10 mouse cellular contexts compared by ENCODE assay signal in the genomic region with DNA sequence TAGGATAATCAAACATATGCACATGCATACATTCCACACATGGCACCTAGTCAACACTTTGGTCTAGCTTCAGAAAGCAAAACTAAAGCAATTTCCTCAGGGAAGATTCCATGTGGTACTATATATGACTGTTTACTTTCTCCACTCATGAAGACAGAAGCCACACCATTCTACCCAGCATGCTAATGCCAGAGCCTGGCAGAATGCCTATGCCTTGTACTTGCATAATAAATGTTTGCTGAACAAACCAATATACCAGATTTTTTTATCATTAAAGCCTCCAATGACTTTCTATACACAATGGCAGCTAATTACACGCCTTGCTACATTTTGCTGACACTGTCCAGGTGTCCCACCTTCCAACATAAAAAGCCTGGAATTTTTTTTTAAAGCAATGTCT. TPM values are rescaled to one million over a fixed set of nuclear protein-coding genes. Genes with fewer than 3 reads are reported as not detected.
A peak's percentile ranks its signal among the peaks of the same experiment; 100 is the strongest.
DNase-seq lines count a peak whose midpoint lies in the region; ATAC-seq and TF ChIP-seq lines count a peak whose summit lies in the region.
"Had no signal": no experiment of that assay in that cellular context is flagged by ENCODE, and none has a peak within 500 bp of the region (broad histone marks: within the 10 kb centered on the region; RNA-seq: fewer than 3 reads in every experiment).

No protein-coding gene starts in this region.

- H3K9me3 ChIP-seq in liver, embryonic 14.5 days (ENCODE audit: control insufficient read depth, low read length) = no peaks in the 10 kb centered on the region

- no peaks in the 10 kb centered on the region for H3K27me3 ChIP-seq in liver, embryonic 14.5 days (ENCODE audit: control insufficient read depth, insufficient read depth, low read length)

- H3K4me2 ChIP-seq in liver, embryonic 14.5 days (ENCODE audit: low read depth) = peak overlapping the region; percentile 74

- peak overlapping the region; percentile 40 to 74; a peak in 3 of 4 replicates for H3K4me3 ChIP-seq in liver, embryonic 14.5 days (ENCODE audit: insufficient read depth in 1 of 2, low read depth in 2 of 2, low read length in 2 of 2)

- no peak for ATAC-seq in liver, embryonic 14.5 days (ENCODE audit: insufficient read depth)

- peaks cover 8% of the 10 kb centered on the region; the same call in 1 of the 2 replicates for H3K36me3 ChIP-seq in liver, embryonic 14.5 days (replicated peaks; ENCODE audit: control insufficient read depth, insufficient read depth, low read depth)

- TF ChIP-seq EP300 in liver, embryonic 14.5 days (IDR thresholded peaks at IDR 0.05; ENCODE audit: low read depth) = no peak

- WGBS in liver, embryonic 14.5 days (ENCODE audit: insufficient replicate concordance) = 59% methylated on average over 1 of the region's 1 CpGs

- peak; percentile 36 for DNase-seq in adrenal gland, postnatal 10 days
- DNase-seq in adrenal gland, adult (ENCODE audit: inconsistent age in 2 of 2, low spot score in 1 of 2) = no peak
- DNase-seq in left cerebral cortex, postnatal 4 days = peak; percentile 7
- DNase-seq in left cerebral cortex, postnatal 25 days (ENCODE audit: low spot score in 2 of 2) = no peak
- peak; percentile 58 for DNase-seq in brain, embryonic 14.5 days (ENCODE audit: low read depth)
- no peak for DNase-seq in liver, embryonic 14.5 days (ENCODE audit: low read depth in 3 of 3, low spot score in 3 of 3)
- DNase-seq in lung, postnatal 25 days (ENCODE audit: low spot score) = no peak
- DNase-seq in adrenal gland, postnatal 4 days (ENCODE audit: low spot score in 2 of 2) = no peak
- DNase-seq: heart, postnatal 10 days; lung, adult 2 months had no signal

- no peak for TF ChIP-seq POLR2A in brain, embryonic 14.5 days (IDR thresholded peaks at IDR 0.05; ENCODE audit: borderline replicate concordance, extremely low read depth, insufficient read depth, insufficient read length, poor library complexity, severe bottlenecking)

- peak overlapping the region; percentile 40; the same call in 1 of the 2 replicates for H3K9ac ChIP-seq in liver, embryonic 14.5 days (replicated peaks)

- H3K27ac ChIP-seq in liver, embryonic 14.5 days = no peak overlapping the region

- no peak for TF ChIP-seq CTCF in brain, embryonic 14.5 days (IDR thresholded peaks at IDR 0.05; ENCODE audit: borderline replicate concordance, extremely low read depth, insufficient read depth, insufficient read length)
- no peak for TF ChIP-seq CTCF in liver, embryonic 14.5 days (IDR thresholded peaks at IDR 0.05; ENCODE audit: low read depth)

- intact Hi-C loops in left cerebral cortex, postnatal 4 days (cut with DNase I) = no loop called here
- intact Hi-C loops in left cerebral cortex, postnatal 25 days (cut with DNase I) = loop anchor here (5.0 kb wide), 2 partner anchors 47 to 257 kb away; no protein-coding TSS in a partner anchor

- H3K4me1 ChIP-seq in liver, embryonic 14.5 days (replicated peaks; ENCODE audit: control insufficient read depth in 2 of 2, insufficient read depth in 2 of 2, low read length in 1 of 2) = peaks cover 0 to 4% of the 10 kb centered on the region in 2 experiments; a peak in 2 of 4 replicates

RNA-seq across cellular contexts. Expression of a gene that starts 1.7 kb away (rescaled TPM):
- total RNA-seq in adrenal gland, postnatal 10 days (2021) = 10 to 100 TPM; 17.1 to 23.3 TPM
- 10 to 100 TPM in 1 of 2 experiments, 1 to 10 TPM in 1; 9.0 to 10.0 TPM for total RNA-seq in left cerebral cortex, postnatal 4 days (2021)
- total RNA-seq in left cerebral cortex, postnatal 25 days (2021) = 1 to 10 TPM; 6.6 to 7.4 TPM
- polyA plus RNA-seq in brain, embryonic 14.5 days (2012; rRNA removed) = 4.2 and 4.9 TPM in 2 replicates
- 3.9 and 6.7 TPM in 2 replicates for polyA plus RNA-seq in liver, embryonic 14.5 days (2012; rRNA removed)
- 14.3 and 15.3 TPM in 2 replicates for polyA plus RNA-seq in liver, embryonic 14.5 days (2014; fragmentation: Nextera tagmentation; extraction: Ambion mirVana)
- 10 to 100 TPM; 17.8 to 25.5 TPM for total RNA-seq in adrenal gland, postnatal 4 days (2021)

RNA-seq across cellular contexts. Expression of a gene that starts 24.4 kb away (rescaled TPM):
- total RNA-seq in adrenal gland, postnatal 10 days (2021) = 1 to 10 TPM; 1.3 to 1.9 TPM
- 10 to 100 TPM; 64.8 to 67.3 TPM for total RNA-seq in left cerebral cortex, postnatal 4 days (2021)
- 10 to 100 TPM; 33.8 to 36.7 TPM for total RNA-seq in left cerebral cortex, postnatal 25 days (2021)
- 20.4 and 29.1 TPM in 2 replicates for polyA plus RNA-seq in brain, embryonic 14.5 days (2012; rRNA removed)
- polyA plus RNA-seq in liver, embryonic 14.5 days (2012; rRNA removed) = 6.3 and 8.3 TPM in 2 replicates
- 4.3 and 4.8 TPM in 2 replicates for polyA plus RNA-seq in liver, embryonic 14.5 days (2014; fragmentation: Nextera tagmentation; extraction: Ambion mirVana)
- 1 to 10 TPM; 2.3 to 3.3 TPM for total RNA-seq in adrenal gland, postnatal 4 days (2021)

Comparison
In these comparisons a context has a peak if more than half of its experiments do, and no peak if none do; other contexts are left out.
1. DNase-seq: peak in adrenal gland, postnatal 10 days (single experiment), left cerebral cortex, postnatal 4 days (single experiment) and brain, embryonic 14.5 days (single experiment); none in adrenal gland, adult (0 of 2), left cerebral cortex, postnatal 25 days (0 of 2), liver, embryonic 14.5 days (0 of 3), lung, postnatal 25 days (single experiment) and adrenal gland, postnatal 4 days (0 of 2).
2. RNA of a gene that starts 24.4 kb away (total RNA-seq): 64.8 to 67.3 TPM in left cerebral cortex, postnatal 4 days and 33.8 to 36.7 TPM in left cerebral cortex, postnatal 25 days; 2.3 to 3.3 TPM in adrenal gland, postnatal 4 days and 1.3 to 1.9 TPM in adrenal gland, postnatal 10 days; every median in the first group is over 4 times any median in the second.